Mouse (Mus musculus) heart, embryonic 11.5 days (tissue): Measurements from ENCODE around the gene Dgke. TPM values are rescaled to one million over a fixed set of nuclear protein-coding genes. Genes with fewer than 3 reads are reported as not detected.
"Not testable (repeated sequence)": the region's sequence is repeated elsewhere in the genome, so short reads cannot be mapped to it uniquely, and the experiment has no call there.

ENCODE experiments used
- ATAC-seq: fragments of 200-750 bp; cut with Nextera tagmentation; replicated peaks from 2 replicates; pipeline ENCODE4 v1.8.0; 2017; ENCODE audit warnings: moderate library complexity; ENCODE audit not compliant: insufficient number of reproducible peaks, low FRiP score, low TSS enrichment
- H3K27ac ChIP-seq: fragments of 300-500 bp; sonication (generic); 2 replicates; pipeline ENCODE4 v1.5.1; 2014; ENCODE audit warnings: mild to moderate bottlenecking, low read depth, low read length
- H3K27me3 ChIP-seq: fragments of 300-500 bp; sonication (generic); 2 replicates; pipeline ENCODE4 v1.6.1; 2014; ENCODE audit warnings: mild to moderate bottlenecking, low read length, mixed read lengths; ENCODE audit not compliant: control insufficient read depth, insufficient read depth
- H3K36me3 ChIP-seq: fragments of 300-500 bp; sonication (generic); 2 replicates; pipeline ENCODE4 v1.6.1; 2014; ENCODE audit warnings: mild to moderate bottlenecking, low read length, moderate library complexity, mixed read lengths; ENCODE audit not compliant: control insufficient read depth, insufficient read depth
- H3K4me1 ChIP-seq: fragments of 300-500 bp; sonication (generic); 2 replicates; pipeline ENCODE4 v1.6.1; 2014; ENCODE audit warnings: low read length; ENCODE audit not compliant: control insufficient read depth, insufficient read depth
- H3K4me2 ChIP-seq: fragments of 300-500 bp; sonication (generic); 2 replicates; pipeline ENCODE4 v1.6.1; 2014; ENCODE audit warnings: mild to moderate bottlenecking, moderate library complexity
- H3K4me3 ChIP-seq: fragments of 300-500 bp; sonication (generic); 2 replicates; pipeline ENCODE4 v1.5.1; 2014; ENCODE audit warnings: low read depth, low read length
- H3K9ac ChIP-seq: fragments of 300-500 bp; sonication (generic); 2 replicates; pipeline ENCODE4 v1.6.1; 2014; ENCODE audit warnings: mild to moderate bottlenecking, low read depth, low read length, moderate library complexity
- H3K9me3 ChIP-seq: fragments of 300-500 bp; sonication (generic); replicated peaks from 2 replicates; pipeline ENCODE4 v1.6.1; 2016; ENCODE audit warnings: low read length; ENCODE audit not compliant: control insufficient read depth
- WGBS: fragments of 180-500 bp; shearing (Covaris S2); extraction: QIAGEN DNeasy Blood & Tissue Kit; methylation state at CpG from one replicate; pipeline ENCODE4 v1.1.7; 2014; ENCODE audit not compliant: insufficient replicate concordance; 5-methylcytosine and 5-hydroxymethylcytosine counted together
- polyA plus RNA-seq: library from polyadenylated mRNA; unstranded; fragments of >200 nt; fragmentation: Nextera tagmentation; extraction: Ambion mirVana; gene quantifications from 2 replicates; pipeline ENCODE4 v1.2.1, GENCODE M21; 2014

The Dgke gene
- polyA plus RNA-seq, 1 experiment from 2014 or later: 4.2 TPM

DNA sequence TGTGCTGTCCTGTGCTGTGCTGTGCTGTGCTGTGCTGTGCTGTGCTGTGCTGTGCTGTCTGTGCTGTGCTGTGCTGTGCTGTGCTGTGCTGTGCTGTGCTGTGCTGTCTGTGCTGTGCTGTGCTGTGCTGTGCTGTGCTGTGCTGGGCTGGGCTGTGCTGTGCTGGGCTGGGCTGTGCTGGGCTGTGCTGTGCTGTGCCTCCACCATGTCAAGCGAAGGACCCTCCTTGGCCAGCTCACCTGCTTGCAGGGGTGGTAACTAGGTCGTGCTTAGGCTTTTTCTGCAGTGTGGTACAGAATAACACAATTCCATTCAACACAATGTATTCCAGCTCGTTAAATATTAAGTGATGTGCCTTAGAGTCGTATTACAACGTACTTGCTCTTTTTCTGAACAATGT lies 15.3 kb upstream of the Dgke start:
- not testable (repeated sequence) for H3K27ac ChIP-seq, H3K27me3 ChIP-seq, H3K36me3 ChIP-seq, H3K9me3 ChIP-seq, H3K4me2 ChIP-seq, H3K9ac ChIP-seq, ATAC-seq, H3K4me3 ChIP-seq, H3K4me1 ChIP-seq
- WGBS: 76% methylated on average over 5 of the region's 5 CpGs

DNA sequence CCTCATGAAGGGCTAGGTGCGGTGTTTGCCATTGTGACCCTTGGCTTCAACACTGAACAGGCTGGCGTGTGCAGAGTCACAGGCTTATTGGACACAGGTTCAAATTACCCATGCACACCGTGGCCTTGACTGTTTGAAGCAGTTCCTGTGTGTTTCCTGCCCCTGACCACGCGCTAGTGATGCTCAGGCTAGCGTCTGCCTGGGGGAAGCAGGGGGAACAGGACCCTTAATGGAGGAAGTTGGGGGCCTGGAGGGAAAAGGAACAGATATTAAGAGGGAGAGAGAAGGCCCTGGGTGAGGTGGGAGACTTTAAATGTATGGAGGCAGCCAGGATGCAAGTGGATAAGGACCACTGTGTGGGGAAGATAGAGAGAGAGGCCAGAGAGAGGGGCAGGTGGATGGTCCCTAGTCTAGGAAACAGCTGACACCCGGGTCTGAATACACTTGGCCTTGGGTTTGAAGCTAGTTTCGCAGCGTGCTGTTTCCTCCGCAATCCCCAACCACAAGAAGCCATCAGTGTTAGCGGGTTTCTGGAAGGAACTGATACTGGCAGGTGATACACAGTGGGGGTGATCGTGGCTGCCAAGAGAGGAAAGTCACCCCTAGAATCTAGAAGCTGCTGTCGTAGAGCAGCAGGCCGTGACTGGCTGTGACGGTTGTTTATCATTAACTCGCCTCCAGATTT lies 12.5 kb upstream of the Dgke start:
- no peak overlapping the region for H3K9ac ChIP-seq
- 79% methylated on average over 16 of the region's 16 CpGs for WGBS
- no peak overlapping the region for H3K4me3 ChIP-seq
- H3K9me3 ChIP-seq: no peaks in the 10 kb centered on the region
- ATAC-seq: no peak
- H3K27me3 ChIP-seq: no peaks in the 10 kb centered on the region
- H3K4me2 ChIP-seq: no peak overlapping the region
- no peaks in the 10 kb centered on the region for H3K36me3 ChIP-seq
- H3K27ac ChIP-seq: no peak overlapping the region
- no peaks in the 10 kb centered on the region for H3K4me1 ChIP-seq

DNA sequence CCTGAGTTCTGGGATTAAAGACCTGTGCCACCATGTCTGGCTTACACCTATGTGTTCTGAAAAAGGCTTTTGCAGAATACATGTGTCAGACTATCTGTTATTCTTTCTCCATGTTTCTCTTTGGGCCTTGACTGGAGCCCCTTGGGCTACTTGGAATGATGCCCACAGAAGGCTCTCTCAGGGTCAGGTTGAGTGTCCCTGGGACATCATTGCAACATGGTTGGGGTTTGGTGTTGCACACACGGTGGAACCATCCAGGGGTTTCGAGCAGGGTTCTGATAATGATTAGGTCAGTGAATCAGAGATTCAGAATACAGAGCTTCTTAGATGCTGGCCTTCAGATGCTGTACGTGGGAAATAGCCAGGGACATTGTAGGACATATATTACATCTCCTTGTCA lies 11.7 kb upstream of the Dgke start:
- 81% methylated on average over 3 of the region's 3 CpGs for WGBS
- Histone ChIP-seq H3K4me1 (no peaks in the 10 kb centered on the region), H3K36me3 (no peaks in the 10 kb centered on the region), H3K4me2 (no peak overlapping the region), H3K9me3 (no peaks in the 10 kb centered on the region), H3K4me3 (no peak overlapping the region), H3K27ac (no peak overlapping the region), H3K27me3 (no peaks in the 10 kb centered on the region), H3K9ac (no peak overlapping the region)
- ATAC-seq: no peak

GRCm38 (mm10) chr11:89077601-89078000 lies 11.0 kb upstream of the Dgke start:
- H3K4me3 ChIP-seq: no peak overlapping the region
- no peak overlapping the region for H3K4me2 ChIP-seq
- H3K27ac ChIP-seq: no peak overlapping the region
- WGBS: 83% methylated on average over 8 of the region's 8 CpGs
- ATAC-seq: no peak
- H3K36me3 ChIP-seq: no peaks in the 10 kb centered on the region
- no peaks in the 10 kb centered on the region for H3K4me1 ChIP-seq
- H3K9ac ChIP-seq: no peak overlapping the region
- no peaks in the 10 kb centered on the region for H3K9me3 ChIP-seq
- no peaks in the 10 kb centered on the region for H3K27me3 ChIP-seq

GRCm38 (mm10) chr11:89076370-89076821 lies 9.7 kb upstream of the Dgke start:
- no peaks in the 10 kb centered on the region for H3K4me1 ChIP-seq
- 69% methylated on average over 4 of the region's 4 CpGs for WGBS

GRCm38 (mm10) chr11:89074783-89075413 lies 8.2 kb upstream of the Dgke start:
- Histone ChIP-seq H3K36me3 (no peaks in the 10 kb centered on the region), H3K9me3 (no peaks in the 10 kb centered on the region), H3K27ac (no peak overlapping the region), H3K9ac (no peak overlapping the region), H3K4me3 (no peak overlapping the region), H3K27me3 (no peaks in the 10 kb centered on the region), H3K4me1 (no peaks in the 10 kb centered on the region), H3K4me2 (no peak overlapping the region)
- no peak for ATAC-seq
- 68% methylated on average over 19 of the region's 19 CpGs for WGBS

More at GRCm38 (mm10) chr11:89076370-89076821, 9.7 kb upstream of the Dgke start:
- ATAC-seq: no peak
- H3K4me3 ChIP-seq: no peak overlapping the region
- H3K27ac ChIP-seq: no peak overlapping the region
- no peaks in the 10 kb centered on the region for H3K27me3 ChIP-seq
- no peaks in the 10 kb centered on the region for H3K36me3 ChIP-seq
- no peak overlapping the region for H3K4me2 ChIP-seq
- no peak overlapping the region for H3K9ac ChIP-seq
- H3K9me3 ChIP-seq: no peaks in the 10 kb centered on the region

GRCm38 (mm10) chr11:89073541-89073940 lies 6.9 kb upstream of the Dgke start, which contains the start of gene Gm525:
Gm525 (plus strand) TSS chr11:89073841.
- H3K4me3 ChIP-seq: no peak within 1 kb of the TSS
- no peaks in the 10 kb centered on the region for H3K4me1 ChIP-seq
- no peaks in the 10 kb centered on the region for H3K36me3 ChIP-seq
- no peak within 1 kb of the TSS for H3K27ac ChIP-seq
- no peaks in the 10 kb centered on the region for H3K9me3 ChIP-seq
- no peaks in the 10 kb centered on the region for H3K27me3 ChIP-seq
- ATAC-seq: no peak
- H3K9ac ChIP-seq: no peak within 1 kb of the TSS
- WGBS: 80% methylated on average over 8 of the region's 8 CpGs
- H3K4me2 ChIP-seq: no peak within 1 kb of the TSS

- WGBS: 69% methylated on average over 5 of the region's 5 CpGs
- H3K36me3 ChIP-seq: no peaks in the 10 kb centered on the region
- H3K4me1 ChIP-seq: 0 out of 2 replicates have a peak, but pooled peaks cover 4% of the 10 kb centered on the region
- no peak overlapping the region for H3K4me3 ChIP-seq
- no peak overlapping the region for H3K9ac ChIP-seq
- no peak for ATAC-seq
- no peaks in the 10 kb centered on the region for H3K9me3 ChIP-seq
- no peaks in the 10 kb centered on the region for H3K27me3 ChIP-seq
- no peak overlapping the region for H3K4me2 ChIP-seq
- no peak overlapping the region for H3K27ac ChIP-seq
Measured at GRCm38 (mm10) chr11:89071522-89071921, 4.9 kb upstream of the Dgke start.

- H3K27me3 ChIP-seq: no peaks in the 10 kb centered on the region
- H3K9me3 ChIP-seq: peaks cover 2% of the 10 kb centered on the region; the same call in 1 of the 2 replicates
- no peak overlapping the region for H3K9ac ChIP-seq
- no peak overlapping the region for H3K4me2 ChIP-seq
- no peak overlapping the region for H3K4me3 ChIP-seq
- H3K27ac ChIP-seq: no peak overlapping the region
- H3K36me3 ChIP-seq: no peaks in the 10 kb centered on the region
- ATAC-seq: no peak
- 25% methylated on average over 6 of the region's 6 CpGs for WGBS
- 0 out of 2 replicates have a peak, but pooled peaks cover 4% of the 10 kb centered on the region for H3K4me1 ChIP-seq
Measured at GRCm38 (mm10) chr11:89069303-89069702, 2.7 kb upstream of the Dgke start.
